Mouse (Mus musculus): ENCODE results near the gene March1. TPM values are rescaled to one million over a fixed set of nuclear protein-coding genes. Genes with fewer than 3 reads are reported as not detected.

March1 gene
- total and polyA plus RNA-seq, 3 experiments: 0.04 TPM; not detected in 2

- Histone ChIP-seq H3K36me3 (ENCODE audit: control insufficient read depth in 1 of 2, insufficient read depth in 2 of 2, low read length in 2 of 2) (no peaks in the 10 kb centered on the region), H3K4me3 (ENCODE audit: control insufficient read depth in 1 of 2, insufficient read depth in 1 of 2, low read depth in 2 of 2, low read length in 2 of 2) (no peak overlapping the region), H3K79me2 (ENCODE audit: control insufficient read depth, insufficient read depth, low read length, poor library complexity) (no peaks in the 10 kb centered on the region), H3K27ac (ENCODE audit: control insufficient read depth, low read depth, low read length) (no peak overlapping the region), H3K4me1 (ENCODE audit: control insufficient read depth in 1 of 2, insufficient read depth in 2 of 2, low read length in 2 of 2) (no peaks in the 10 kb centered on the region), H3K9ac (ENCODE audit: control insufficient read depth, low read depth, low read length, poor library complexity, severe bottlenecking) (no peak overlapping the region), H3K9me3 (replicated peaks; ENCODE audit: insufficient read depth, low read length) (no peaks in the 10 kb centered on the region), H3K27me3 (ENCODE audit: control insufficient read depth in 1 of 2, insufficient read depth in 2 of 2, low read length in 2 of 2) (no peaks in the 10 kb centered on the region; a peak in 1 of 4 replicates)
- no peak for DNase-seq (ENCODE audit: low read depth, low spot score)
- TF ChIP-seq NRF1 (IDR thresholded peaks at IDR 0.05; ENCODE audit: insufficient read depth, low read depth, low read length, poor library complexity, severe bottlenecking) (no peak), ELF1 (IDR thresholded peaks at IDR 0.05; ENCODE audit: low read depth, low read length) (no peak), ZMIZ1 (IDR thresholded peaks at IDR 0.05; ENCODE audit: low read depth, low read length) (no peak), ZKSCAN1 (IDR thresholded peaks at IDR 0.05; ENCODE audit: low read depth, low read length) (no peak), GABPA (IDR thresholded peaks at IDR 0.05; ENCODE audit: low read depth, low read length) (no peak), SIN3A (IDR thresholded peaks at IDR 0.05; ENCODE audit: low read length) (no peak), TBP (IDR thresholded peaks at IDR 0.05; ENCODE audit: low read depth, low read length) (no peak)
These were observed 776.4 kb downstream of the March1 start for GRCm38 (mm10) chr8:66394148-66394547.

GRCm38 (mm10) chr8:66397811-66398210 is 780.1 kb downstream of the March1 start:
- no peak overlapping the region for H3K27ac ChIP-seq (ENCODE audit: control insufficient read depth, low read depth, low read length)
- no peaks in the 10 kb centered on the region for H3K9me3 ChIP-seq (replicated peaks; ENCODE audit: insufficient read depth, low read length)
- DNase-seq (ENCODE audit: low read depth, low spot score): no peak
- no peaks in the 10 kb centered on the region; a peak in 1 of 4 replicates for H3K27me3 ChIP-seq (ENCODE audit: control insufficient read depth in 1 of 2, insufficient read depth in 2 of 2, low read length in 2 of 2)
- H3K4me1 ChIP-seq (ENCODE audit: control insufficient read depth in 1 of 2, insufficient read depth in 2 of 2, low read length in 2 of 2): no peaks in the 10 kb centered on the region
- H3K4me3 ChIP-seq (ENCODE audit: control insufficient read depth in 1 of 2, insufficient read depth in 1 of 2, low read depth in 2 of 2, low read length in 2 of 2): no peak overlapping the region
- H3K36me3 ChIP-seq (ENCODE audit: control insufficient read depth in 1 of 2, insufficient read depth in 2 of 2, low read length in 2 of 2): no peaks in the 10 kb centered on the region
- TF ChIP-seq POLR2AphosphoS5 (IDR thresholded peaks at IDR 0.05; ENCODE audit: borderline replicate concordance, low read depth, low read length): no peak
- TF ChIP-seq ZMIZ1 (IDR thresholded peaks at IDR 0.05; ENCODE audit: low read depth, low read length): no peak
- TF ChIP-seq MAZ (IDR thresholded peaks at IDR 0.05; ENCODE audit: low read depth, low read length): no peak
- no peak for TF ChIP-seq KAT2A (conservative IDR thresholded peaks at IDR 0.05; ENCODE audit: low read depth, low read length)
- TF ChIP-seq TCF12 (IDR thresholded peaks at IDR 0.05; ENCODE audit: low read depth, low read length): no peak
- TF ChIP-seq ELF1 (IDR thresholded peaks at IDR 0.05; ENCODE audit: low read depth, low read length): no peak
- TF ChIP-seq USF1 (IDR thresholded peaks at IDR 0.05; ENCODE audit: low read depth, low read length): no peak
- TF ChIP-seq CTCF (IDR thresholded peaks at IDR 0.05 in 2 of 3, conservative IDR thresholded peaks at IDR 0.05 in 1 of 3; ENCODE audit: control insufficient read depth in 1 of 3, insufficient read depth in 1 of 3, low read depth in 2 of 3, low read length in 3 of 3, poor library complexity in 1 of 3, severe bottlenecking in 1 of 3): no peak
- no peak for TF ChIP-seq MAX (IDR thresholded peaks at IDR 0.05; ENCODE audit: low read length)
- TF ChIP-seq MXI1 (IDR thresholded peaks at IDR 0.05; ENCODE audit: low read depth, low read length): no peak
- no peak for TF ChIP-seq POLR2A (IDR thresholded peaks at IDR 0.05; ENCODE audit: control insufficient read depth in 1 of 2, insufficient read depth in 1 of 2, low read depth in 1 of 2, low read length in 2 of 2, poor library complexity in 1 of 2)
- TF ChIP-seq UBTF (IDR thresholded peaks at IDR 0.05; ENCODE audit: borderline replicate concordance, insufficient read depth, low read depth, low read length): no peak
- no peak for TF ChIP-seq TAL1 (IDR thresholded peaks at IDR 0.05; ENCODE audit: low read length)
- TF ChIP-seq BHLHE40 (IDR thresholded peaks at IDR 0.05; ENCODE audit: borderline replicate concordance, low read depth, low read length): no peak
- TF ChIP-seq E2F4 (IDR thresholded peaks at IDR 0.05; ENCODE audit: borderline replicate concordance, low read depth, low read length): no peak
- TF ChIP-seq NELFE (IDR thresholded peaks at IDR 0.05; ENCODE audit: low read depth, low read length): no peak
- H3K79me2 ChIP-seq (ENCODE audit: control insufficient read depth, insufficient read depth, low read length, poor library complexity): no peaks in the 10 kb centered on the region
- no peak overlapping the region for H3K9ac ChIP-seq (ENCODE audit: control insufficient read depth, low read depth, low read length, poor library complexity, severe bottlenecking)

Measured in MEL (cell line).